Mouse (Mus musculus) small intestine, adult 2 months (tissue): ENCODE results near the gene Alkal2.

Experiments used
- CTCF ChIP-seq: fragments of 200-500 bp; IDR thresholded peaks from 2 replicates; pipeline ENCODE4 v1.5.1; 2012; ENCODE audit warnings: low read depth, mild to moderate bottlenecking, control low read depth, inconsistent platforms, low read length, moderate library complexity, mixed read lengths; ENCODE audit not compliant: insufficient replicate concordance, insufficient read length; ENCODE audit errors: extremely low read depth
- POLR2A ChIP-seq: fragments of 200-500 bp; IDR thresholded peaks from 2 replicates; pipeline ENCODE4 v1.6.1; 2012; ENCODE audit warnings: low read depth, mild to moderate bottlenecking, control low read depth, inconsistent platforms, low read length, moderate library complexity

DNA sequence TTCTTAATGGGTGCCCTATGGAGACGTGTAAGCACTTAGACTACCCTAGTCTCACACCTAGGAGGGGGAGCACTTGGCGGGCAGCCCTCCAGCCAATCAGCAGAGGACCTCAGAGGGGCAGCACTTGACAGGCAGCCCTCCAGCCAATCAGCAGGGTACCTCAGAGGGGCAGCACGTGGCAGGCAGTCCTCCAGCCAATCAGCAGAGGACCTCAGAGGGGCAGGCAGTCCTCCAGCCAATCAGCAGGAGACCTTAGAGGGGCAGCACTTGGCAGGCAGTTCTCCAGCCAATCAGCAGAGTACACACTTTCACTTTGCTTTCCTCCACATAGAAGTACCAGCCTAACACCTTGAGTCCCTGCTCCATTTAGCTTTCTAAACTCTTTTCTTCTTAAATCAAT, 38.3 kb downstream of the Alkal2 start:
- no peak for TF ChIP-seq POLR2A
- TF ChIP-seq CTCF, result no peak
